Mouse (Mus musculus): ENCODE results near the gene Ckap5.

Ckap5 gene

GRCm38 (mm10) chr2:91627486-91627885, 100.9 kb downstream of the Ckap5 start:
- DNase-seq (ENCODE audit: extremely low spot score, low spot score): no peak

GRCm38 (mm10) chr2:91628171-91628570, 101.6 kb downstream of the Ckap5 start:
- DNase-seq (ENCODE audit: extremely low spot score, low spot score): no peak

- DNase-seq (ENCODE audit: extremely low spot score, low spot score): no peak
These were observed 103.1 kb downstream of the Ckap5 start for GRCm38 (mm10) chr2:91629682-91630081.

- no peak for DNase-seq (ENCODE audit: extremely low spot score, low spot score)
These were observed 103.8 kb downstream of the Ckap5 start for GRCm38 (mm10) chr2:91630384-91630783.

- DNase-seq (ENCODE audit: extremely low spot score, low spot score): no peak
These were observed 105.3 kb downstream of the Ckap5 start for GRCm38 (mm10) chr2:91631826-91632225.

- no peak for DNase-seq (ENCODE audit: extremely low spot score, low spot score)
These were observed 105.8 kb downstream of the Ckap5 start for GRCm38 (mm10) chr2:91632316-91632715.

GRCm38 (mm10) chr2:91633334-91633977, 106.9 kb downstream of the Ckap5 start:
- DNase-seq (ENCODE audit: extremely low spot score, low spot score): no peak

GRCm38 (mm10) chr2:91634841-91635240, 108.3 kb downstream of the Ckap5 start:
- DNase-seq (ENCODE audit: extremely low spot score, low spot score): no peak

GRCm38 (mm10) chr2:91635486-91635885, 108.9 kb downstream of the Ckap5 start:
- DNase-seq (ENCODE audit: extremely low spot score, low spot score): no peak

GRCm38 (mm10) chr2:91636229-91636628, 109.7 kb downstream of the Ckap5 start, which contains the start of gene F2:
TSS of gene F2 (minus strand) at chr2:91636414.
- DNase-seq (ENCODE audit: extremely low spot score, low spot score): no peak

GRCm38 (mm10) chr2:91636727-91637338, 110.3 kb downstream of the Ckap5 start:
- DNase-seq (ENCODE audit: extremely low spot score, low spot score): no peak

- no peak for DNase-seq (ENCODE audit: extremely low spot score, low spot score)
These were observed 112.4 kb downstream of the Ckap5 start for GRCm38 (mm10) chr2:91638931-91639330.

GRCm38 (mm10) chr2:91642825-91643415, 116.4 kb downstream of the Ckap5 start:
- DNase-seq (ENCODE audit: extremely low spot score, low spot score): no peak

- no peak for DNase-seq (ENCODE audit: extremely low spot score, low spot score)
These were observed 117.5 kb downstream of the Ckap5 start for GRCm38 (mm10) chr2:91644021-91644420.

- no peak for DNase-seq (ENCODE audit: extremely low spot score, low spot score)
These were observed 118.8 kb downstream of the Ckap5 start for GRCm38 (mm10) chr2:91645354-91645753.

GRCm38 (mm10) chr2:91645811-91646210, 119.2 kb downstream of the Ckap5 start:
- DNase-seq (ENCODE audit: extremely low spot score, low spot score): no peak

- peak; percentile 59 for DNase-seq (ENCODE audit: extremely low spot score, low spot score)
These were observed 120.2 kb downstream of the Ckap5 start for GRCm38 (mm10) chr2:91646733-91647132.

- no peak for DNase-seq (ENCODE audit: extremely low spot score, low spot score)
These were observed 122.6 kb downstream of the Ckap5 start for GRCm38 (mm10) chr2:91649152-91649551.

GRCm38 (mm10) chr2:91649553-91650359, 123.2 kb downstream of the Ckap5 start, which contains the start of the genes Zfp408 and Arhgap1:
TSS of gene Zfp408 (minus strand) at chr2:91649791.
TSS of gene Arhgap1 (plus strand) at chr2:91649860.
- peak; percentile 99 for DNase-seq (ENCODE audit: extremely low spot score, low spot score)

GRCm38 (mm10) chr2:91650360-91650995, 123.9 kb downstream of the Ckap5 start:
- no peak for DNase-seq (ENCODE audit: extremely low spot score, low spot score)
